Mouse (Mus musculus) ES-Bruce4 (cell line): ENCODE measurements around the gene Lrch1.

Source experiments
- CTCF ChIP-seq: IDR thresholded peaks from one replicate; pipeline ENCODE4 v1.8.1; 2011; ENCODE audit warnings: low read depth, low read length
- POLR2A ChIP-seq: IDR thresholded peaks from one replicate; pipeline ENCODE4 v1.8.1; 2011; ENCODE audit warnings: low read length; ENCODE audit not compliant: insufficient read depth

DNA sequence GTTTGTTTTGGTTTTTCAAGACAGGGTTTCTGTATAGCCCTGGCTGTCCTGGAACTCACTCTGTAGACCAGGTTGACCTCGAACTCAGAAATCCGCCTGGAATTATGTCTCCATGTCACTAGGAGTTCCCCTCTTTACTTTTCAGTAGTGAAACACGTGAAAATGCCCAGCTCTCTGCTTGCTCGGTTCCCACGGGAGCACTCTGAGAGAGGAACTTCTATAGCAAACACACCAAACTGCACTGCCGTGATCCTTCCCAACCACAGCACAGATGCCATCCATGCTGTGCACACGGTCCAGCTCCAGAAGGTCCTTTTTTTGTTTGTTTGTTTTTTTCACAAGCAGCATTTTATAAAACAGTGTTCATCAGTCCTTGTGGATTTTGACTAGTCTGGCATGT is 28.5 kb downstream of the Lrch1 start:
- TF ChIP-seq CTCF (no peak), POLR2A (no peak)
